Mouse (Mus musculus) A20 (cell line): ENCODE data around the gene Ccl24.

Experiments used
- DNase-seq: peaks from one replicate; pipeline ENCODE4 v3.0.0-alpha.2; 2011; ENCODE audit warnings: low read depth, low spot score

Gene Ccl24

GRCm38 (mm10) chr5:135544865-135545797 is 27.7 kb downstream of the Ccl24 start, which contains the start of gene Hip1:
TSS of gene Hip1 (minus strand) at chr5:135545120.
- DNase-seq = peak; percentile 99

GRCm38 (mm10) chr5:135544032-135544558 is 28.8 kb downstream of the Ccl24 start:
- no peak for DNase-seq

- peak; percentile 75 for DNase-seq
These were observed 35.0 kb downstream of the Ccl24 start for GRCm38 (mm10) chr5:135537794-135538214.

- peak; percentile 64 for DNase-seq
These were observed 35.5 kb downstream of the Ccl24 start for GRCm38 (mm10) chr5:135537326-135537725.

GRCm38 (mm10) chr5:135535867-135536266 is 37.0 kb downstream of the Ccl24 start:
- DNase-seq = no peak

- no peak for DNase-seq
These were observed 39.4 kb downstream of the Ccl24 start for GRCm38 (mm10) chr5:135533431-135533830.

- no peak for DNase-seq
These were observed 41.5 kb downstream of the Ccl24 start for GRCm38 (mm10) chr5:135531306-135531845.

GRCm38 (mm10) chr5:135529964-135530363 is 42.9 kb downstream of the Ccl24 start:
- no peak for DNase-seq

GRCm38 (mm10) chr5:135529310-135529709 is 43.5 kb downstream of the Ccl24 start:
- DNase-seq = peak; percentile 30

- no peak for DNase-seq
These were observed 44.9 kb downstream of the Ccl24 start for GRCm38 (mm10) chr5:135527986-135528385.

GRCm38 (mm10) chr5:135524660-135525560 is 47.9 kb downstream of the Ccl24 start:
- no peak for DNase-seq

- DNase-seq = no peak
These were observed 48.8 kb downstream of the Ccl24 start for GRCm38 (mm10) chr5:135524087-135524486.

GRCm38 (mm10) chr5:135522111-135522722 is 50.6 kb downstream of the Ccl24 start:
- no peak for DNase-seq
